Mouse (Mus musculus) layer of hippocampus, adult 9-10 months (tissue): Measurements from ENCODE around the gene Hydin.

Source experiments
- DNase-seq: peaks from one replicate; pipeline ENCODE4 v3.0.0; 2022; ENCODE audit warnings: low spot score

The Hydin gene

DNA sequence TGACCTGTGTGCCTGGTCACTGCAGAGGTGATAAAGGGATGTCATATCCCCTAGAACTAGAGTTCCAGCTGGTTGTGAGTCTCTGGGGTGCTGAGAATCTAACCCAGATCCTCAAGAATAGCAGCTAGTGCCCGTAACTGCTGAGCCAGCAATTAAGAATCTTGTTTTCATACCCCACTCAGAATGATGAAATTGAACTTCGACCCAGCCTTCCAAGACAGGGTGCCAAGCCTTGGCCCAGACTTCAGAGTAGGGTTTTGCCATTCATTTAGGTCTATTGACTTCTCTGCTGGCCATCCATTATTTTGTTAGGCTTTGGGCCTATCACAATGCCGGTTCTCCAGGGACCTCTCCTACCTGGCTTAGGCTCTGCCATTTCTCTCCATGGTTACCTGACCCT is 367.0 kb downstream of the Hydin start:
- no peak for DNase-seq

DNA sequence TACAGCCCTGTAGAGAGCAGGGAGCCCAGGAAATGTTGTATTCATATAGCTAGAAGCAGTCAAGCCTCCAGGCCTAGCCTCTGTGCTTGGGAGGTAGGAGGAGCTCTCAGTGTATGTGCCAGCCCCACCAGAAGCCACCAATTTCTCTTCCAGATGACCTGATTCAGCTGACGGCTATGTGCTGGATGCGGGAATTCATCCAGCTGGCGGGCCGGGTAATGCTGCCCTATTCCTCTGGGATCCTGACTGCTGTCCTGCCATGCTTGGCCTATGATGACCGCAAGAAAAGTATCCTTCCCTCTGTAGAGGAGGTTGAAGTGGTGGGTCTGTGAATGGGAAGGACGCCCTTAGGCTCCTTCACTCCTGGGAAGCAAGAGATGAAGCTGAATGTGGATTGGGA is 369.4 kb downstream of the Hydin start:
- no peak for DNase-seq

DNA sequence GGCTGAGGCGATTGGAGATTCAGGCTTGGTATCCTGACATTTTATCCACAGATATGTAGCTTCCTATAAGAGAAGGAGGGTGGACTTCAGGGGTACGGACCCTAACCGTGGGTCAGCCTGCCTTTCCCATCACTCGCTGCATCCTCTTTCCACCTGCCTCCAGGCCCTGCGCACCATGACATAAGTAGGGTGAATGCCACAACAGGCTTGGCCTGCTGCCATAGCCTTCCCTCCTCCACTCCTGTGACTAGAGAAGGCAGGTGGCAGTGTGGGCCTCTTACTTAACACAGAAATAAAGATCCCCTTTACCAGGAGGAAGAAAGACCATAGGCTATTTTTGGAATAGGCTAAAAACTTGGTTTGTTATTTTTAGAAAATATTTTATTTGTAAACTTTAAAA is 375.6 kb downstream of the Hydin start:
- DNase-seq, result no peak

DNA sequence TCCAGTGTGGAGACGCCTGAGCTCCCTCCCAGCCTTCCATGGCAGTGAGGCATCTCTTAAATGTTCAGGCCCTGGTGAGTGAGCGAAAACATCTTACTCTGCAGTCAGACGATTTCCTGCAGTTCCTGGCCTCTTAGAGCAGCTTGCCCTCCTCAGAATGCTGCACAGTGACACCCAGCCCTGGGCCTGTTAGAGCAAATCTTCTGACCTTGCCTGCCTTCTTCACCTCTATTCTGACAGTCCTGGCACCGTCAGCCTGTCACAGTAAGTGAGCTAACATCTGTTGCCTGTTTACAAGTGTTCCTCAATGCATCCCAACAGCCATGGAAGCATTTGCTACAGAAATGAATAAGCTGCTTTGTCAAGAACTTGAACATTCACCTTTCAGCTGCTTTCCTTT is 376.4 kb downstream of the Hydin start:
- no peak for DNase-seq

DNA sequence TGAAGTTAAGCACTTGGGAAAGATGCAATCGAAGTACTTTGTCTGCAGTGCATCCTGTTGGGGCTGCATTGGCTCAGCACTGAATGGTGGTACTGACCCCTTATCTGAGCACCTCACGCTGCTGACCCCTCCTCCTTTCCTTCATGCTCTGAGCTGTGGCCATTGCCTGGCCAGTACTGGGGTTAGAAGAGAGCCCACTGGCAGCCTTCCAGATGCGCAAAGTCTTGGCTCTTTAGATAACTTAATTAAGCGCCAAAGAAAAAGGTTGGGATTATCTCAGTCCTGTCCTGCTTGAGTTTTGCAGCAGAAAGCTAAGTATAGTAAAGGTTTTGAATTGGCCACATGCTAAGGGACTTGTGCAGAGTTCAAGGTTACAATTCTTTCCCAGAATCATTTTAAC is 377.6 kb downstream of the Hydin start:
- no peak for DNase-seq

DNA sequence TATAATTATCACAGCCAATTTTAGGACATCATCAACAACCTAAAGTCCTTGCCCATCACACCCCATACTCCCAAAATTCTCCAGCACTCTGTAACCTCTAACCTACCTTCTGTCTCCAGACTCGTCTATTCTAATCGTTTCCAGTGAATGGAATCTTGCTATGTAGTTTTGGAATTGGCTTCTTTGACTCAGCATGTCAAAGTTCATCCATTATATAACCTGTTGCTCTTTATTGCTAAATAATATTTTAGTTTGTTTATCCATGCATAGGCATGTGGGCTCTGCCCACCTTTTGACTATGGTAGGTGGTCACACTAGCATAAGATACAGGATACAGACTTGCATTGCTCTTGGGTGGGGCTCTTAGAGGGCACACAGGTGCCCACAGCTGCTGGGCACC is 378.1 kb downstream of the Hydin start:
- no peak for DNase-seq

DNA sequence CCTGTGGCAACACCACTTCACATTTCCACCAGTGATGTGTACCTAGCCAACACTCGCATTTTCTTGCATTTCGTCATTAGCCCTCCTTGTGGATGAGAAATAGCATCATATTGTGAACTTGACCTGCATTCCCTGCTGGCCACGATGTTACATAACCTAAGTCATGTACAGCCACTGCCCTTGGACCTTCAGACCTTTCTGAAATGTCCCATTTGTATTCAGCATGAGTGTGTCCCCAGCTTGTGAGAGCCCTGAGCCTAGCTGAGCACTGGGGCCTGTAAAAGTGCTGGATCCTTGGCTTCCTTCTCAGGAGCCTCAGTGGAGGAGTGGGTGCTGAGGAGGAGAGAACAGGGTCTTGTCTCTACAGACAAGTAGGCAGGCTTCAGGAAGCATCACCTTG is 378.6 kb downstream of the Hydin start:
- no peak for DNase-seq

DNA sequence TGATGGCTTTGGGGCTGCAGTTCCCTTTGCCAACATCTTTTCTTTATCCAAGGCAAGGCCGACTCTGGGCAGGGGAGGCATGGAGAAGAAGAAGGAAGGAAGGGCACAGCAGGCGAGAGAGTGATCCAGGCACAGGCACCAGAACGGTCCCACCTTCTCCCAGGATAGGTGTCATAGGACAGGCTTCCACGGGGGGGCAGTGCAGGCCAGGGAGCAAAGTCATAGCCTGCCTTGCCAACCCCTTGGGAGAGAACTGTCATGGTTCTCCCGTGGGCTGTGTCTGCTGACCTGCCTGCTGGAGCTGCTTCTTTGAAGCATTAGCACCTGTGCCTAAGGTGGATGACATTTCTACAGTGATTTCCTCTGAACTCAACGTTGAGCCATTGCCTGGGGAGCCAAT is 379.3 kb downstream of the Hydin start:
- no peak for DNase-seq

DNA sequence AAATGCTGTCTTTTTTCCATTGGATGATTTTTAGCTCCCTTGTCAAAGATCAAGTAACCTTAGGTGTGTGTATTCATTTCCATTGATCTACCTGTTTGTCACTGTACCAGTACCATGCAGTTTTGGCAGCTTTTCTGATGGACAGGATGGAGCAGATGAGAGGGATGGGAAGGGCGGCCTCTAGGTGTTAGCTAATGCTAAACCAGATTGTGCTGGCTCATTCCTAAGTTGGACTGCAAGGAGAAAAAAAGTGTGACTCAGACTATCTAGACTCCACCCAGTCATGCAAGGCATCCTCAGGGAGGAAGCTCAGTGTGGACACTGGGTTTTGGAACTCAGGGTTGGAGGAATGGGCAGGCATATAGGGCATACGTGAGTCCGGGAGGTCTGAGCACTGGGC is 381.8 kb downstream of the Hydin start:
- no peak for DNase-seq

DNA sequence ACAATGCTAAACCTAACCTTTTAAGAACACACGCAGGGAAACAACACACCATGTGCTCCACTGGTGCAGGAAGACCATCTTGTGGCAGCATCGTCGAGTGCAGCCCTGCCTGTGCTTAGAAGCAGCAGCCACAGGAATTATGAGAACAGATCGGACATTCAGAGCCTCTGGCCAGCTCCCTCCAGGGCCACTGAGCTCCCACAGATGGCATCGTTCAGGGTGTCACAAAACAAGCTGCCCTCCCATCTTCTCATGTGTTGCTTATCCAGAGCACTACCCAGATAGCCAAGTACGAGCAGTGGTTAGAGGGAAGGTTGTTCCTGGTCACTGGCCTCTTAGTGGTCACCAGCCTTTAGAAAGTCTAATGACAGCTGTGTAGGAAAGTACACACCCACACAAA is 382.5 kb downstream of the Hydin start:
- no peak for DNase-seq

DNA sequence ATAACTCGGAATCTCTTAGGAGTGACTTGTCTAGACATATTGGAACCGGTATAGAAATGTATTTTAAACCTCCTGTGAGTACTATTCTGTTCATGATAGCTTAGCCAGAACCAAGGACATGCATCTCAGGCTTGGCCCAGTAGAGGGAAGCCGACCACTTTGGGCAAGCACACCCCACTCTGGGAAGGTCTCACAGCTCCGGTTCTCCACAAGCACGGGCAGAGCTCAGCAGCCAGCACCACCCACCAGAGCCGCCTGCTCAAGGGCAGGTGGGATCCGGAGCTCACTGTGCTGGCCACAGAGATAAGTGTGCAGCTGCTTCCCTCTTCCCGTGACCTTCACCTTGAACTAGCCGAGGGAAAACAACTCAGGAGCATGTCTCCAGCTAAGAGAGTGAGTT is 384.1 kb downstream of the Hydin start:
- DNase-seq, result no peak

DNA sequence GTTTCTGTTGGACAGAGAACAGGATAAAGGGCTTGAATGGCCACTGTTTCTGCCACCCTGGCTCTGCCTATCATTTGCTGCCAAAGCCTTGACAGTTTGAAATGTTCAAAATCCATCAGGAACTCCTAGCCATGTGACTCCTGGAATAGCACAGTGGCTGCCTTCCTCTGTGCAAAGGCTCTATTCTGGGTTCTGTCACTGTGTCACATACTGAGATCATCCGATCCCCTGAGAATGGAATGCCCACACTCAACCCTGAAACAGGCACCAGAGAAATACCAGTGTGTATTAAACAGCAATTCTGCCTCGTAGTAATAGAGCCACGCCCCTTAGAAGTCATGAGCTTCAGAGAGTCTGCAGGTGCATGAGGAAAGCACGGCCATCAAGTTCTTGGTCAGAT is 385.1 kb downstream of the Hydin start:
- no peak for DNase-seq

DNA sequence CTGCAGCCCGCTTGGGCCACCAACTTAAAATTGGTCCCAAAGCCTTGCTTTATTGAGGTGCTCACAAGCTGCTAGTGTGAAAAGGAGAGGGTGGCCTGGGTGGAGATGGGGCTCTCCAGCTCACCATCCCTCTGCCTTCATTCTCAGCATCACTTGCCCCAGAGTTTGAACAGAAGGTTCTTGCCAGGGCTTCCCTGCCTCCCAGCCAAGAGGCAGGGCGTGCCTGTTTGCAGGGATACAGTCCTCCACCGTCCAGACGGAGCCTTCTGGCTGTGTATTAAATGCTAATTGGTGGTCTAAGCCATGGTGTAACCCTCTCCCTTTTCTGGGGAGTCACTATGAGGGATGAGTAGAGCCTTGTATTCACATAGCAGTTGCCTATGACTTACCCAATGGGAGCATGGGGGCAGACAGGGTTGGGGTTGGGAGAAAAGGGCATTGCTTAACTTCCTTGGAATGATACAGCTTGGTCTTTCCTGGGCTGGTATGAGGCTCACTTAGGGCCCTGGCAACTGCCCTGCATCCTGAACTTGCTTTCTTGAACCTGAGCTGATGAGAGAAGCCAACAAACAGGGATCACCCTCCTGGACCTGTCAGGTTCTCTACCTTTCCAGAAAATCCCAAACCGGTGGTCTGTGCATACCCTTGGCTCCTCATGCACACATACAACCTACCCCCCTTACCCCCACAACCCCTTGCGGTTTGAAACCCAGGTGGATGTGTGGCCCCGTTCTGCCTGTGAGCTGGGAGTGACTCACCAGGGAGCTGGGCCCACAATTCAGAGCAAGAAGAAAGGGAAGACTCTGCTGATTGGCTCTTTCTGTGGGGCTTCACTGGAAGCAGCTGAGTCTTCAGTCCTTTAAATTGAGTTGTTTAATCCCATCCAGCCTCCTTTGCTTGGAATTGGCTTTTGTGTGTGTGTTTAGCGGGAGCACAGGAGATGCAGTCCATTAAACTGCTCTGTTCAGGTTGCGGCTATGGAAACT is 387.6 kb downstream of the Hydin start:
- no peak for DNase-seq

DNA sequence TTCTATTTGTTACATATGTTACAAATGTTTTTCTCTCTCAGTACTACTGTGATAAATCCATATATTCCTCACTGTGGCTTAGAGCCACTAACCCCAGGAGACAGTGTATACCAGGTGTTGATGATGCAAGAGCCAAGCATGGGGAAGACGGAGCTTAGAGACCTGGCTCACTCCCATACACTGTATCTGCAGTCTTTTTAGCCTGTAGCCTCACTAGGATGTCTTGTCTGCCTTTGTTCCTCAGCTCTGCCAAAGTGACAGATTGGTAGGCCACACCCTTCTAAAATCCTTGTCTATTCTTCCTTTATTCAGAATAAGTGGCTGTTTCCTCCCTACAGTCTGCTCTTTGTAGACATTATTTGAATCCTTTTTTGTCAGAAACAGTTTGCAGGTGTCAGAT is 389.1 kb downstream of the Hydin start:
- DNase-seq, result no peak

DNA sequence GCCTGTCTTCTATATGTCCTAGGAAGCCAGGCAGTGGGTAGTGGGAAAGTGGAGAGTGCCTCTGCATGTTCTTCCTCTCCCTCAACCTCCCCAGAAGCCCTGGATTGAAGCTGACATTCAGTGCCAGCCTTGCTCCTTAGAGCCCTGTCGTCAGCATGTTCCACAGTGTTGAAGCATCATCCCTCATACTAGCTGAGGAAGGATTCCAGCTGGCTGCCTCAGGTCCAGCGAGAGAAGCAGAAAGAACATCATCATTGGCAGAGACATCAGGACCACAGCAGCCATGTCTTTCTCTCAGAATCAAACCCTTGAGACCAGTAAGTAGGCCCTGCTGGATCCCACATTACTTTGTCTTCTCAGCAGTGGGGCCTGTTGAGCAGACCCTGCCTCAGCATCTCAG is 390.9 kb downstream of the Hydin start:
- no peak for DNase-seq
